Mouse (Mus musculus) ES-E14 (cell line): ENCODE data around the gene Zfp598. TPM values are rescaled to one million over a fixed set of nuclear protein-coding genes. Genes with fewer than 3 reads are reported as not detected.

ENCODE experiments used
- DNase-seq: peaks from one replicate; pipeline ENCODE4 v3.0.0-alpha.2; 2013; ENCODE audit warnings: low read depth, low spot score
- H3K27ac ChIP-seq: 2 replicates; pipeline ENCODE4 v1.5.1; 2012; ENCODE audit warnings: low read depth, mild to moderate bottlenecking, low read length, moderate library complexity, mixed read lengths; ENCODE audit not compliant: poor library complexity, insufficient read depth, severe bottlenecking
- H3K36me3 ChIP-seq: 2 replicates; pipeline ENCODE4 v1.6.1; 2012; ENCODE audit warnings: mild to moderate bottlenecking, low read length, moderate library complexity, mixed read lengths; ENCODE audit not compliant: control insufficient read depth, poor library complexity, insufficient read depth, severe bottlenecking
- H3K4me1 ChIP-seq, 2 experiments: fragments of 150-350 bp in 1 of 2; sonication (generic) in 1 of 2; 2 replicates each; pipeline ENCODE4 v1.6.1; 2012; ENCODE audit warnings: low read length in 2 of 2, mild to moderate bottlenecking in 1 of 2, mixed read lengths in 1 of 2; ENCODE audit not compliant: control insufficient read depth in 2 of 2, insufficient read depth in 2 of 2, poor library complexity in 1 of 2
- H3K4me3 ChIP-seq, 2 experiments: fragments of 150-350 bp in 1 of 2; sonication (generic) in 1 of 2; 2 replicates each; pipeline ENCODE4 v1.5.1; 2012; ENCODE audit warnings: low read length in 2 of 2, low read depth in 1 of 2, mild to moderate bottlenecking in 1 of 2, mixed read lengths in 1 of 2; ENCODE audit not compliant: insufficient read depth in 1 of 2, poor library complexity in 1 of 2, severe bottlenecking in 1 of 2
- H3K9ac ChIP-seq: 2 replicates; pipeline ENCODE4 v1.6.1; 2012; ENCODE audit warnings: low read depth, mild to moderate bottlenecking, low read length, mixed read lengths; ENCODE audit not compliant: poor library complexity, insufficient read depth, severe bottlenecking
- H3K9me3 ChIP-seq: fragments of 150-350 bp; sonication (generic); 2 replicates; pipeline ENCODE4 v1.6.1; 2012; ENCODE audit warnings: low read depth, mild to moderate bottlenecking, low read length; ENCODE audit not compliant: control insufficient read depth, insufficient read depth
- CHD2 ChIP-seq: IDR thresholded peaks from 2 replicates; pipeline ENCODE4 v1.6.1; 2014; ENCODE audit warnings: mild to moderate bottlenecking, low read depth, low read length, inconsistent platforms
- HCFC1 ChIP-seq: IDR thresholded peaks from 2 replicates; pipeline ENCODE4 v1.6.1; 2012; ENCODE audit warnings: low read length, inconsistent platforms, borderline replicate concordance; ENCODE audit not compliant: insufficient read depth
- MAFK ChIP-seq: IDR thresholded peaks from 2 replicates; pipeline ENCODE4 v1.6.1; 2014; ENCODE audit warnings: mild to moderate bottlenecking, low read depth, low read length, inconsistent platforms; ENCODE audit not compliant: insufficient read depth
- ZC3H11A ChIP-seq: IDR thresholded peaks from 2 replicates; pipeline ENCODE4 v1.6.1; 2012; ENCODE audit warnings: low read depth, mild to moderate bottlenecking, inconsistent platforms, low read length, borderline replicate concordance
- ZNF384 ChIP-seq: IDR thresholded peaks from 2 replicates; pipeline ENCODE4 v1.6.1; 2012; ENCODE audit warnings: low read depth, low read length, inconsistent platforms
- in situ Hi-C, 2 experiments: fragments of 600-800 bp; cut with MboI; formaldehyde crosslinking; loops; one replicate each; pipeline ENCODE4 v1.15.1; 2025; ENCODE audit warnings: low sequenced_read_pairs in 2 of 2, inconsistent platforms in 1 of 2; ENCODE audit not compliant: unreplicated experiment in 2 of 2
- total RNA-seq: library from RNA; depleted of rRNA; stranded (reverse); fragments of 300-350 nt; gene quantifications from 2 replicates; pipeline ENCODE4 v1.2.3, GENCODE M21; 2012

The Zfp598 gene
- total RNA-seq, 1 experiment: 39.7 TPM

DNA sequence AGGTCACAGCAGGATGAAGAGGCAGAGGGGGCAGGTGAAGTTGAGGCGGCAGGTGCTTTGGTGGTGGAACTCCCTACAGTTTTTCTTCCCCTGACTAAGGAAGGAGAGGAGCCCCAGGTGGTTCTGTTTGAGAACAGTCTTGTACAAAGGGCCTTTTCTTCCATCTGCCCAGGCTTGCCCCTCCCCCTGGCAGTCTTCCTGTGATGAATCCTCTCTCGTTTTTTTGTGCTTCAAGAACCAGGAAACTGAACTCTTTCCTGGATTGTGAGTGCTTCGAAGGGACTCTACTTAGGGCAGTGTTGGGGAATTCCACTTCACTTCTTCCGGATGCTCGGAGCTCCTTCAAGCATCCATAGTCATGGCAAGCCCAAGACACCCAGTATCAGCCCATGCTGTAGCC lies 28.5 kb downstream of the Zfp598 start:
- TF ChIP-seq CHD2 (no peak), ZC3H11A (no peak), ZNF384 (no peak), MAFK (no peak), HCFC1 (no peak)
- H3K4me1 ChIP-seq: peaks cover 11 to 13% of the 10 kb centered on the region in 2 experiments
- peak overlapping the region; percentile 2; the same call in 1 of the 2 replicates for H3K9ac ChIP-seq
- peaks cover 41% of the 10 kb centered on the region for H3K36me3 ChIP-seq
- in situ Hi-C loops: no loop called here
- no peaks in the 10 kb centered on the region for H3K9me3 ChIP-seq
- H3K27ac ChIP-seq: peak overlapping the region; percentile 55
- no peak for DNase-seq
- peak overlapping the region in 1 of 2 experiments; percentile 27; a peak in 2 of 4 replicates for H3K4me3 ChIP-seq

- TF ChIP-seq ZC3H11A (no peak), ZNF384 (no peak), MAFK (no peak), HCFC1 (no peak), CHD2 (no peak)
- Histone ChIP-seq H3K27ac (peak overlapping the region; percentile 55; the same call in 1 of the 2 replicates), H3K36me3 (peaks cover 40% of the 10 kb centered on the region), H3K9ac (peak overlapping the region; percentile 2; the same call in 1 of the 2 replicates), H3K4me1 (peaks cover 11 to 13% of the 10 kb centered on the region in 2 experiments), H3K4me3 (no peak overlapping the region), H3K9me3 (no peaks in the 10 kb centered on the region)
- DNase-seq: no peak
- in situ Hi-C loops: no loop called here
Measured at GRCm38 (mm10) chr17:24698715-24699114, 29.2 kb downstream of the Zfp598 start.

DNA sequence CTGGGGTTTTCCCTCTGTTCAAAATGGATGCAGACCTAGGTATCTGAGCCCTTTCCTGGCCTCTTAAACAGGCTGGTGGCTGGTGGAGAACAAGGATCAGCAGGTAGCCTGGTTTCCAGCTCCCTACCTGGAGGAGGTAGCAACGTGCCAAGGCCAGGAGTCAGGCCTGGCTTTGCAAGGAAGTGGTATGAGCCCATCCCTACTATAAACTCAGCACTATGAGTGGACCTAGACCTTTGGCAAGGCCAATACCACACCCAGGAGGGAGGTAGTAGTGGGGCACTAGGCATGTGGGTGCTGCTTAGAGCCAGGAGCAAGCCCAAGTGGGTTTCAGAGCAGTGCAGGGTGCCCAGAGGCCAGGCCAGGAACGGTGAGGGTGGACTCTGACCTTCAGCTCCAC lies 30.0 kb downstream of the Zfp598 start:
- Histone ChIP-seq H3K4me1 (peaks cover 11 to 13% of the 10 kb centered on the region in 2 experiments), H3K36me3 (peaks cover 44% of the 10 kb centered on the region), H3K27ac (no peak overlapping the region), H3K9ac (no peak overlapping the region), H3K9me3 (no peaks in the 10 kb centered on the region), H3K4me3 (no peak overlapping the region)
- in situ Hi-C loops: no loop called here
- no peak for DNase-seq
- TF ChIP-seq HCFC1: no peak
- TF ChIP-seq ZC3H11A: no peak
- TF ChIP-seq MAFK: no peak

DNA sequence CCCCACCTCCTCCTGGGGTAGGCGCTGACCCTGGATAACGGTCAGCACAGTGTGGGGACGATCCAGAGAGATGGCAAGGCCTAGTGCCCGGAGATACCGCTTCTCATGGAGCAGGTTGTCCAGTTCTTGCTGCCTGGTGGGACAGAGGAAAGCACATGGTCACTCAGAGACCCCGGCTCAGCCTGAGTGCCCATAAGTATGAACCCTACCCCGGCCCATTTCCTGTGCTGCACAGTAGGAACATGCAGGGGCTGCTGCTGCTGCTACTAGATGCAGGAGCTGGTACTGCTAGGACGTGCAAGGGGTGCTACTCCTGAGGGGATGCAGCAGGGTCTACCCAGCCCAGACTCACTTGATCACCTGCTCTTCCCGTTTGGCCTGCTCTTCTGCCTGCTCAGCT lies 31.8 kb downstream of the Zfp598 start:
- no peak for DNase-seq
- Histone ChIP-seq H3K27ac (no peak overlapping the region), H3K9ac (no peak overlapping the region), H3K4me3 (no peak overlapping the region), H3K36me3 (peaks cover 55% of the 10 kb centered on the region), H3K4me1 (peaks cover 11 to 13% of the 10 kb centered on the region in 2 experiments), H3K9me3 (no peaks in the 10 kb centered on the region)
- in situ Hi-C loops: no loop called here
- TF ChIP-seq ZC3H11A: no peak
- no peak for TF ChIP-seq ZNF384

DNA sequence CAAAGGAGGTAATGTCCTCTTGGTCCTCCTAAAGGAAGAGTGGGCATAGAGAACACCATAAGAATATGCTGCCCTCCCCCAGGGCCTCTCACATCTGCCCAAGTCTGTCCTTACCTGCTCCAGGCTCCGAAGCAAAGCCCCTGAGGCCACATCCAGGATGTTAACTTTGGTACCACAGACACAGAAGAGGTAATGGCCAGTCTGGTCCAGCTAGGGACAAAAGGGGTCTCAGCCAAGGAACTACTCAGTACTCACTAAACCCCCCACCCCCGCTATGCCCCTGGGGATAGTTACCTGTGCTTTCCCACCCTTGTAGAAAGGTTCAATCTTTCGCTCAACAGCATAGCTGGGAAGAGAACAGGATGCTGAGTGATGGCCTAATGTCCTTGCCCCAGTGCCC lies 36.3 kb downstream of the Zfp598 start:
- peaks cover 41% of the 10 kb centered on the region for H3K36me3 ChIP-seq
- H3K27ac ChIP-seq: no peak overlapping the region
- no peak overlapping the region for H3K4me3 ChIP-seq
- no peak for TF ChIP-seq CHD2
- TF ChIP-seq ZC3H11A: no peak
- no peak for TF ChIP-seq MAFK
- TF ChIP-seq ZNF384: no peak
- TF ChIP-seq HCFC1: no peak
- in situ Hi-C loops: no loop called here
- H3K4me1 ChIP-seq: no peaks in the 10 kb centered on the region; a peak in 1 of 4 replicates
- no peaks in the 10 kb centered on the region for H3K9me3 ChIP-seq
- DNase-seq: no peak
- no peak overlapping the region for H3K9ac ChIP-seq
